Mouse (Mus musculus) embryonic facial prominence, embryonic 11.5 days (tissue): Measurements from ENCODE around the gene Sirt2. TPM values are rescaled to one million over a fixed set of nuclear protein-coding genes. Genes with fewer than 3 reads are reported as not detected.
A peak's percentile ranks its signal among the peaks of the same experiment; 100 is the strongest.

ENCODE experiments used
- ATAC-seq: fragments of 200-750 bp; cut with Nextera tagmentation; replicated peaks from 2 replicates; pipeline ENCODE4 v1.8.0; 2017; ENCODE audit warnings: low read depth; ENCODE audit not compliant: insufficient number of reproducible peaks, low FRiP score, low TSS enrichment
- DNase-seq: peaks from one replicate; pipeline ENCODE4 v3.0.0-alpha.2; 2015; ENCODE audit warnings: low spot score
- H3K27ac ChIP-seq: fragments of 300-500 bp; sonication (generic); replicated peaks from 2 replicates; pipeline ENCODE4 v1.5.1; 2014; ENCODE audit warnings: mild to moderate bottlenecking, low read depth, low read length, control low read depth
- H3K27me3 ChIP-seq: fragments of 300-500 bp; sonication (generic); 2 replicates; pipeline ENCODE4 v1.6.1; 2014; ENCODE audit warnings: mild to moderate bottlenecking, low read length, moderate library complexity, mixed read lengths; ENCODE audit not compliant: control insufficient read depth, insufficient read depth
- H3K36me3 ChIP-seq: fragments of 300-500 bp; sonication (generic); replicated peaks from 2 replicates; pipeline ENCODE4 v1.6.1; 2014; ENCODE audit warnings: low read depth, mild to moderate bottlenecking, low read length, moderate library complexity, mixed read lengths; ENCODE audit not compliant: control insufficient read depth, insufficient read depth
- H3K4me1 ChIP-seq: fragments of 300-500 bp; sonication (generic); 2 replicates; pipeline ENCODE4 v1.6.1; 2014; ENCODE audit warnings: low read length, mixed read lengths; ENCODE audit not compliant: control insufficient read depth, insufficient read depth
- H3K4me2 ChIP-seq: fragments of 300-500 bp; sonication (generic); 2 replicates; pipeline ENCODE4 v1.6.1; 2014; ENCODE audit warnings: low read depth, mild to moderate bottlenecking, control low read depth, low read length, moderate library complexity
- H3K4me3 ChIP-seq: fragments of 300-500 bp; sonication (generic); 2 replicates; pipeline ENCODE4 v1.5.1; 2014; ENCODE audit warnings: low read depth, low read length, control low read depth
- H3K9ac ChIP-seq: fragments of 300-500 bp; sonication (generic); replicated peaks from 2 replicates; pipeline ENCODE4 v1.6.1; 2014; ENCODE audit warnings: mild to moderate bottlenecking, control low read depth, low read length
- H3K9me3 ChIP-seq: fragments of 300-500 bp; sonication (generic); replicated peaks from 2 replicates; pipeline ENCODE4 v1.6.1; 2016; ENCODE audit warnings: mild to moderate bottlenecking, low read length, inconsistent platforms, mixed read lengths; ENCODE audit not compliant: control insufficient read depth
- WGBS: fragments of 180-500 bp; shearing (Covaris S2); extraction: QIAGEN DNeasy Blood & Tissue Kit; methylation state at CpG from one replicate; pipeline ENCODE4 v1.1.7; 2014; 5-methylcytosine and 5-hydroxymethylcytosine counted together
- polyA plus RNA-seq: library from polyadenylated mRNA; unstranded; fragments of >200 nt; fragmentation: Nextera tagmentation; extraction: Ambion mirVana; gene quantifications from 2 replicates; pipeline ENCODE4 v1.2.1, GENCODE M21; 2014

The Sirt2 gene
- polyA plus RNA-seq, 1 experiment from 2014 or later: 65.6 TPM

GRCm38 (mm10) chr7:28727649-28728340 is 38.7 kb upstream of the Sirt2 start:
- Histone ChIP-seq H3K4me3 (no peak overlapping the region), H3K36me3 (no peaks in the 10 kb centered on the region), H3K27ac (no peak overlapping the region), H3K4me1 (no peaks in the 10 kb centered on the region; the same call in 1 of the 2 replicates), H3K27me3 (no peaks in the 10 kb centered on the region), H3K9me3 (no peaks in the 10 kb centered on the region), H3K4me2 (no peak overlapping the region), H3K9ac (no peak overlapping the region)
- 63% methylated on average over 10 of the region's 10 CpGs for WGBS
- ATAC-seq (no peak), DNase-seq (no peak)

- Histone ChIP-seq H3K9me3 (no peaks in the 10 kb centered on the region), H3K27ac (no peak overlapping the region), H3K9ac (peak overlapping the region; percentile 44), H3K4me3 (peak overlapping the region; percentile 36), H3K4me1 (no peaks in the 10 kb centered on the region; the same call in 1 of the 2 replicates), H3K36me3 (no peaks in the 10 kb centered on the region; the same call in none of the 2 replicates), H3K27me3 (no peaks in the 10 kb centered on the region), H3K4me2 (peak overlapping the region; percentile 88)
- peak; percentile 82 for ATAC-seq
- WGBS: 3% methylated on average over 58 of the region's 58 CpGs
- peak; percentile 89 for DNase-seq
These were observed 34.0 kb upstream of the Sirt2 start for GRCm38 (mm10) chr7:28732341-28733142.

GRCm38 (mm10) chr7:28733211-28733610 is 33.3 kb upstream of the Sirt2 start:
- Histone ChIP-seq H3K9ac (peak overlapping the region; percentile 44; the same call in 1 of the 2 replicates), H3K4me1 (no peaks in the 10 kb centered on the region; the same call in 1 of the 2 replicates), H3K36me3 (no peaks in the 10 kb centered on the region; the same call in none of the 2 replicates), H3K27me3 (no peaks in the 10 kb centered on the region), H3K4me3 (peak overlapping the region; percentile 36), H3K9me3 (no peaks in the 10 kb centered on the region), H3K27ac (no peak overlapping the region), H3K4me2 (peak overlapping the region; percentile 88)
- DNase-seq: no peak
- 0 out of 2 replicates have a peak, but pooled peaks have one; percentile 2 for ATAC-seq
- WGBS: 8% methylated on average over 11 of the region's 11 CpGs

GRCm38 (mm10) chr7:28735701-28736100 is 30.8 kb upstream of the Sirt2 start:
- Histone ChIP-seq H3K9ac (no peak overlapping the region), H3K4me3 (no peak overlapping the region), H3K9me3 (no peaks in the 10 kb centered on the region), H3K27me3 (no peaks in the 10 kb centered on the region), H3K27ac (no peak overlapping the region), H3K4me1 (no peaks in the 10 kb centered on the region; the same call in 1 of the 2 replicates), H3K4me2 (no peak overlapping the region), H3K36me3 (no peaks in the 10 kb centered on the region; the same call in none of the 2 replicates)
- ATAC-seq (no peak), DNase-seq (no peak)
- WGBS: 84% methylated on average over 6 of the region's 6 CpGs

- Histone ChIP-seq H3K9me3 (no peaks in the 10 kb centered on the region), H3K27ac (no peak overlapping the region), H3K4me3 (no peak overlapping the region), H3K4me2 (no peak overlapping the region), H3K4me1 (peaks cover 4% of the 10 kb centered on the region), H3K36me3 (no peaks in the 10 kb centered on the region; the same call in none of the 2 replicates), H3K27me3 (no peaks in the 10 kb centered on the region), H3K9ac (no peak overlapping the region)
- no peak for DNase-seq
- ATAC-seq: no peak
- WGBS: 95% methylated on average over 21 of the region's 21 CpGs
These were observed 26.7 kb upstream of the Sirt2 start for GRCm38 (mm10) chr7:28739829-28740228.

- H3K4me2 ChIP-seq: peak overlapping the region; percentile 78
- H3K36me3 ChIP-seq: no peaks in the 10 kb centered on the region; the same call in none of the 2 replicates
- DNase-seq (no peak), ATAC-seq (no peak)
- H3K4me1 ChIP-seq: peaks cover 4% of the 10 kb centered on the region
- WGBS: 41% methylated on average over 9 of the region's 9 CpGs
- H3K9me3 ChIP-seq: no peaks in the 10 kb centered on the region
- H3K9ac ChIP-seq: peak overlapping the region; percentile 76
- peak overlapping the region; percentile 73 for H3K4me3 ChIP-seq
- H3K27me3 ChIP-seq: no peaks in the 10 kb centered on the region
- no peak overlapping the region for H3K27ac ChIP-seq
These were observed 25.6 kb upstream of the Sirt2 start for GRCm38 (mm10) chr7:28740949-28741348.

GRCm38 (mm10) chr7:28741368-28741708 is 25.2 kb upstream of the Sirt2 start:
- DNase-seq (no peak), ATAC-seq (no peak)
- Histone ChIP-seq H3K9me3 (no peaks in the 10 kb centered on the region), H3K27ac (peak overlapping the region; percentile 47; the same call in 1 of the 2 replicates), H3K4me2 (peak overlapping the region; percentile 78), H3K9ac (peak overlapping the region; percentile 76), H3K4me1 (peaks cover 4% of the 10 kb centered on the region), H3K27me3 (no peaks in the 10 kb centered on the region), H3K4me3 (peak overlapping the region; percentile 73), H3K36me3 (no peaks in the 10 kb centered on the region; the same call in none of the 2 replicates)
- WGBS: under 1% methylated on average over 13 of the region's 13 CpGs
